Mouse (Mus musculus) E14TG2a.4 (cell line): ENCODE results near the gene Dgkz.

Experiments
- H3K27me3 ChIP-seq: 2 replicates; pipeline ENCODE4 v1.6.1; 2014; ENCODE audit warnings: low read length, control low read depth; ENCODE audit not compliant: insufficient read depth
- H3K36me3 ChIP-seq: 2 replicates; pipeline ENCODE4 v1.6.1; 2014; ENCODE audit warnings: low read length, control low read depth; ENCODE audit not compliant: insufficient read depth
- H3K4me1 ChIP-seq: replicated peaks from 2 replicates; pipeline ENCODE4 v1.6.1; 2014; ENCODE audit warnings: low read depth, low read length, control low read depth
- H3K4me3 ChIP-seq: replicated peaks from 2 replicates; pipeline ENCODE4 v1.5.1; 2014; ENCODE audit warnings: mild to moderate bottlenecking, low read length
- H3K9me3 ChIP-seq: 2 replicates; pipeline ENCODE4 v1.6.1; 2014; ENCODE audit warnings: low read length, control low read depth
- CTCF ChIP-seq: conservative IDR thresholded peaks from 2 replicates; pipeline ENCODE4 v1.5.1; 2014; ENCODE audit warnings: low read length
- NANOG ChIP-seq: IDR thresholded peaks from 2 replicates; pipeline ENCODE4 v1.6.1; 2014; ENCODE audit warnings: borderline replicate concordance, low read length, mixed read lengths
- POU5F1 ChIP-seq: IDR thresholded peaks from 2 replicates; pipeline ENCODE4 v1.6.1; 2014; ENCODE audit warnings: low read length, borderline replicate concordance

Dgkz gene

GRCm38 (mm10) chr2:91906141-91906540, 69.5 kb downstream of the Dgkz start:
- peaks cover 32% of the 10 kb centered on the region for H3K4me1 ChIP-seq
- no peaks in the 10 kb centered on the region for H3K9me3 ChIP-seq
- TF ChIP-seq POU5F1 (no peak), CTCF (no peak), NANOG (no peak)
- H3K27me3 ChIP-seq = no peaks in the 10 kb centered on the region
- H3K36me3 ChIP-seq = peaks cover 63% of the 10 kb centered on the region
- H3K4me3 ChIP-seq = no peak overlapping the region

GRCm38 (mm10) chr2:91904618-91905307, 70.9 kb downstream of the Dgkz start:
- Histone ChIP-seq H3K27me3 (no peaks in the 10 kb centered on the region), H3K9me3 (no peaks in the 10 kb centered on the region), H3K4me1 (peaks cover 32% of the 10 kb centered on the region), H3K4me3 (no peak overlapping the region), H3K36me3 (peaks cover 63% of the 10 kb centered on the region)
- no peak for TF ChIP-seq POU5F1
- TF ChIP-seq CTCF = no peak
- TF ChIP-seq NANOG = no peak

GRCm38 (mm10) chr2:91903171-91903925, 72.3 kb downstream of the Dgkz start:
- Histone ChIP-seq H3K4me1 (peaks cover 32% of the 10 kb centered on the region), H3K36me3 (peaks cover 61% of the 10 kb centered on the region), H3K4me3 (no peak overlapping the region), H3K27me3 (no peaks in the 10 kb centered on the region), H3K9me3 (no peaks in the 10 kb centered on the region)
- TF ChIP-seq NANOG (no peak), CTCF (no peak), POU5F1 (no peak)

- peaks cover 67% of the 10 kb centered on the region for H3K36me3 ChIP-seq
- no peak for TF ChIP-seq NANOG
- peaks cover 32% of the 10 kb centered on the region for H3K4me1 ChIP-seq
- no peaks in the 10 kb centered on the region for H3K9me3 ChIP-seq
- no peak overlapping the region for H3K4me3 ChIP-seq
- H3K27me3 ChIP-seq = no peaks in the 10 kb centered on the region
These were observed 73.3 kb downstream of the Dgkz start for GRCm38 (mm10) chr2:91902336-91902735.

- Histone ChIP-seq H3K27me3 (no peaks in the 10 kb centered on the region), H3K9me3 (no peaks in the 10 kb centered on the region), H3K36me3 (peaks cover 60% of the 10 kb centered on the region), H3K4me3 (no peak overlapping the region), H3K4me1 (peaks cover 25% of the 10 kb centered on the region)
- no peak for TF ChIP-seq POU5F1
- TF ChIP-seq CTCF = no peak
- TF ChIP-seq NANOG = no peak
These were observed 75.2 kb downstream of the Dgkz start for GRCm38 (mm10) chr2:91900431-91900830.

GRCm38 (mm10) chr2:91899141-91899540, 76.5 kb downstream of the Dgkz start:
- H3K9me3 ChIP-seq = no peaks in the 10 kb centered on the region
- peaks cover 20% of the 10 kb centered on the region for H3K4me1 ChIP-seq
- H3K4me3 ChIP-seq = no peak overlapping the region
- H3K27me3 ChIP-seq = no peaks in the 10 kb centered on the region
- TF ChIP-seq NANOG = no peak
- no peak for TF ChIP-seq POU5F1
- TF ChIP-seq CTCF = no peak
- peaks cover 57% of the 10 kb centered on the region for H3K36me3 ChIP-seq

GRCm38 (mm10) chr2:91897968-91898367, 77.7 kb downstream of the Dgkz start:
- Histone ChIP-seq H3K4me3 (no peak overlapping the region), H3K27me3 (no peaks in the 10 kb centered on the region), H3K36me3 (peaks cover 61% of the 10 kb centered on the region), H3K4me1 (peaks cover 19% of the 10 kb centered on the region), H3K9me3 (no peaks in the 10 kb centered on the region)
- TF ChIP-seq NANOG (no peak), POU5F1 (no peak), CTCF (no peak)

- H3K4me3 ChIP-seq = no peak overlapping the region
- no peaks in the 10 kb centered on the region for H3K27me3 ChIP-seq
- H3K36me3 ChIP-seq = peaks cover 59% of the 10 kb centered on the region
- no peak for TF ChIP-seq NANOG
- TF ChIP-seq CTCF = no peak
- no peak for TF ChIP-seq POU5F1
- H3K4me1 ChIP-seq = peaks cover 17% of the 10 kb centered on the region
- H3K9me3 ChIP-seq = no peaks in the 10 kb centered on the region
These were observed 80.3 kb downstream of the Dgkz start for GRCm38 (mm10) chr2:91895401-91895800.
